Mouse (Mus musculus) heart, embryonic 16.5 days (tissue): ENCODE measurements around the gene Kdm4b. TPM values are rescaled to one million over a fixed set of nuclear protein-coding genes. Genes with fewer than 3 reads are reported as not detected.

Source experiments
- ATAC-seq: fragments of 200-750 bp; cut with Nextera tagmentation; replicated peaks from 2 replicates; pipeline ENCODE4 v1.8.0; 2017; ENCODE audit warnings: moderate number of reproducible peaks; ENCODE audit not compliant: insufficient read depth, low FRiP score; ENCODE audit errors: extremely low read depth
- H3K27ac ChIP-seq: fragments of 300-500 bp; sonication (generic); 2 replicates; pipeline ENCODE4 v1.5.1; 2014; ENCODE audit warnings: mild to moderate bottlenecking, low read length, control low read depth, moderate library complexity
- H3K27me3 ChIP-seq: fragments of 300-500 bp; sonication (generic); 2 replicates; pipeline ENCODE4 v1.6.1; 2014; ENCODE audit warnings: low read length, mixed read lengths; ENCODE audit not compliant: control insufficient read depth, insufficient read depth
- H3K36me3 ChIP-seq: fragments of 300-500 bp; sonication (generic); 2 replicates; pipeline ENCODE4 v1.6.1; 2014; ENCODE audit not compliant: control insufficient read depth, insufficient read depth
- H3K4me1 ChIP-seq: fragments of 300-500 bp; sonication (generic); 2 replicates; pipeline ENCODE4 v1.6.1; 2014; ENCODE audit warnings: low read length, mixed read lengths; ENCODE audit not compliant: control insufficient read depth, insufficient read depth
- H3K4me2 ChIP-seq: fragments of 300-500 bp; sonication (generic); 2 replicates; pipeline ENCODE4 v1.6.1; 2014; ENCODE audit warnings: low read depth, mild to moderate bottlenecking, control low read depth, low read length
- H3K4me3 ChIP-seq: fragments of 300-500 bp; sonication (generic); 2 replicates; pipeline ENCODE4 v1.5.1; 2014; ENCODE audit warnings: mild to moderate bottlenecking, control low read depth, low read length
- H3K9ac ChIP-seq: fragments of 300-500 bp; sonication (generic); 2 replicates; pipeline ENCODE4 v1.6.1; 2014; ENCODE audit warnings: low read length, control low read depth
- H3K9me3 ChIP-seq: fragments of 300-500 bp; sonication (generic); replicated peaks from 2 replicates; pipeline ENCODE4 v1.6.1; 2016; ENCODE audit warnings: low read length; ENCODE audit not compliant: control insufficient read depth
- WGBS: fragments of 180-500 bp; shearing (Covaris S2); extraction: QIAGEN DNeasy Blood & Tissue Kit; methylation state at CpG from one replicate; pipeline ENCODE4 v1.1.7; 2014; 5-methylcytosine and 5-hydroxymethylcytosine counted together
- polyA plus RNA-seq: library from polyadenylated mRNA; unstranded; fragments of >200 nt; fragmentation: Nextera tagmentation; extraction: Ambion mirVana; gene quantifications from 2 replicates; pipeline ENCODE4 v1.2.1, GENCODE M21; 2015

Gene Kdm4b
- polyA plus RNA-seq, 1 experiment from 2014 or later: 23.8 TPM

DNA sequence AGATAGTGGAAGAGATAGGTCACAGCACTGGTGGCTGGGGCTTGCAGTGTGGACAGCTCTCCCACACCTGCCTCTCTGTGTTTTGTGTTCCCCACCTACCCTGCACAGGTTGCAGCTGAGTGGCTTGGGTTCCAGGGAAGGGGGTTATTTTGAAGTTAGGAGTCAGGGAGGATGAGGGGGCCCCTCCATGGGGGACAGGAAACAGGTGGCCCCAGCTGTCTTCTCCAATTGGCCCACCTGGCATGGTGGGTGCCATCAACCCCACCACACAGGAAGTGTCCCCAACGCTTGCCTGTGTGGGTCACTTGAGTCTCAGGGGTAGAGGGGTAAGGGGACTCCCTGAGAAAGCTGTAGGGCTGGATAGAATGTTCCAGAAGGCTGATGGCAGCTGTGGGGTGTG lies 32.6 kb upstream of the Kdm4b start:
- Histone ChIP-seq H3K4me1 (peaks cover 18% of the 10 kb centered on the region), H3K9ac (no peak overlapping the region), H3K4me3 (no peak overlapping the region), H3K9me3 (no peaks in the 10 kb centered on the region), H3K4me2 (no peak overlapping the region), H3K27ac (peak overlapping the region; percentile 48; the same call in 1 of the 2 replicates), H3K27me3 (no peaks in the 10 kb centered on the region), H3K36me3 (no peaks in the 10 kb centered on the region)
- ATAC-seq: no peak
- WGBS: 74% methylated on average over 1 of the region's 1 CpGs

DNA sequence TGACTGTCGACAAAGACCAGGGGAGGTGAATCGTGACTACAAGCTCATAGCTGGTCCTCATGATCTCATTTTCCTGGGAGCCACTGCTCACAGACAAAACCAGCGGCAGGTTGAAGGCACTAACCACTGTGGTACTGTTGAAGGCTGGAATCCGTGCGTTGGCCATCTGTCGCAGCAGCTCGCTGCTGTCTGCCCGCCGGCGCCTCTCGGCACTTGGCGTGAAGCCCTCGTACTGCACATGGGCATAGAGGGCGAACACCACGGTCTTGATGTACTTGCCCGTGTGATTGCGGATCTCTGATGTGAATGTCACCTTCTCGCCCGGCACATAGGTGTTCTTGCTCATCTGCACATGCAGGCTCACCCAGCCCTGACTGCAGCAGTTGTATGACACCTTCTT lies 31.6 kb upstream of the Kdm4b start:
- no peaks in the 10 kb centered on the region for H3K36me3 ChIP-seq
- no peak for ATAC-seq
- H3K9me3 ChIP-seq: no peaks in the 10 kb centered on the region
- H3K27me3 ChIP-seq: no peaks in the 10 kb centered on the region
- H3K4me1 ChIP-seq: peaks cover 8% of the 10 kb centered on the region
- H3K27ac ChIP-seq: peak overlapping the region; percentile 48; the same call in 1 of the 2 replicates
- WGBS: 87% methylated on average over 19 of the region's 19 CpGs
- no peak overlapping the region for H3K4me2 ChIP-seq
- no peak overlapping the region for H3K4me3 ChIP-seq
- H3K9ac ChIP-seq: no peak overlapping the region

DNA sequence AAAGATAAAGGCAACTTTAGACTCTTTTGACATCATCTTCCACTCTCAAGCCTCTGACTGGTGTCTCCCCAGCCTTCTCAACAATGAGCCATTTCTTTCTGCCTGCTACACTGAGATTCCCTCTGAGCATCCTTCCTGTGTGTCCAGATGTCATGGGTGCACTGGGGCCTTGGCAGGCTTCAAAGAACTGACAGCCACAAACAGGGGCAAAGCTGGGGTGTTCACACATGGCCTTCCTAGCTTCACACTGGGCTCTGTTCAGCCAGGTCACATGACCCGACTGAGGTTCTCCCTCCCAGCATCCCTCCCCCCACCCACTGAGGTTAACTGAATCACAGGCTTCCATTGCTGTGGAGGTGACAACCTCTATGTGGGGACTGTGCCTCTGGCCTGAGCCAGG lies 29.7 kb upstream of the Kdm4b start:
- no peaks in the 10 kb centered on the region for H3K9me3 ChIP-seq
- H3K27ac ChIP-seq: no peak overlapping the region
- H3K27me3 ChIP-seq: no peaks in the 10 kb centered on the region
- peaks cover 4% of the 10 kb centered on the region for H3K4me1 ChIP-seq
- no peaks in the 10 kb centered on the region for H3K36me3 ChIP-seq
- H3K4me3 ChIP-seq: no peak overlapping the region
- H3K4me2 ChIP-seq: no peak overlapping the region
- ATAC-seq: no peak
- no peak overlapping the region for H3K9ac ChIP-seq
- 33% methylated on average over 1 of the region's 1 CpGs for WGBS

DNA sequence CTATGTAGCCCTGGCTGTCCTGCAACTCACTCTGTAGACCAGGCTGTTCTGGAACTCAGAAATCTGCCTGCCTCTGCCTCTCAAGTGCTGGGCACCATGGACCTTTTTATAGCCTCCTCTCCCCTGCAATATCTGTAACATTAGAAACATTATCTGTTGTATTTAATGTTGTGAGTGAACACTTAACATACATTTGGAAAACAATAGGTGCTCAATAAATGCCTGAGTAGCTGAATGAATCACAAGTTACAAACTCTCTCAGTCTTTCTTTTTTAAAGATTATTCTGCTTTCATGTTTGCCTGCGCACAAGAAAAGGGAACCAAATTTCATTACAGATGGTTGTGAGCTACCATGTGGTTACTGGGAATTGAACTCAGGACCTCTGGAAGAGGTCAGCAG lies 27.6 kb upstream of the Kdm4b start:
- no peak overlapping the region for H3K4me2 ChIP-seq
- ATAC-seq: no peak
- H3K27me3 ChIP-seq: no peaks in the 10 kb centered on the region
- H3K4me1 ChIP-seq: peaks cover 9% of the 10 kb centered on the region
- no peak overlapping the region for H3K9ac ChIP-seq
- WGBS: 92% methylated on average over 1 of the region's 1 CpGs
- H3K27ac ChIP-seq: no peak overlapping the region
- no peak overlapping the region for H3K4me3 ChIP-seq
- H3K36me3 ChIP-seq: no peaks in the 10 kb centered on the region
- no peaks in the 10 kb centered on the region for H3K9me3 ChIP-seq

DNA sequence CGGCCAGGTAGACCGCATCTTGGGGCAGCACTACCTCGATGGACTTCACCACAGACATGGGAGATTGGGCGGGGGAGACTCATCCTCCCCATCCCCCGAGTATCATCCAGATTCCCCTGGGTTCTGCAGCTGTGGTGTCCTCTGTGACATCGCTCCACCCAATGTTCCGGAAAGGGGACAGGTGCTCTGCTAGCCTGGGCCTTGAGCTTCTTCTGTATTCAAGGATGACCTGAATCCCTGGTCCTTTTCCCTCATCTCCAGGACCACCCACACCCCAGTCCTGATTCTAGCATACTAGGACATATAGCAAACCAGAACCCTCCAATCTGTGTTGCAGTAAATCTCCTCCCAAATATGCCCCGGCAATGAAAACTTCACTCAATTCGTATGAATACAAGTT lies 25.7 kb upstream of the Kdm4b start, which contains the start of gene Arrdc5:
Arrdc5 (minus strand) TSS at position 101 of the 400 bp plus-strand sequence.
- no peaks in the 10 kb centered on the region for H3K27me3 ChIP-seq
- no peak for ATAC-seq
- WGBS: 86% methylated on average over 9 of the region's 9 CpGs
- no peak within 1 kb of the TSS for H3K27ac ChIP-seq
- peaks cover 16% of the 10 kb centered on the region for H3K4me1 ChIP-seq
- no peak within 1 kb of the TSS for H3K4me3 ChIP-seq
- H3K36me3 ChIP-seq: no peaks in the 10 kb centered on the region
- no peaks in the 10 kb centered on the region for H3K9me3 ChIP-seq
- H3K9ac ChIP-seq: no peak within 1 kb of the TSS
- no peak within 1 kb of the TSS for H3K4me2 ChIP-seq

DNA sequence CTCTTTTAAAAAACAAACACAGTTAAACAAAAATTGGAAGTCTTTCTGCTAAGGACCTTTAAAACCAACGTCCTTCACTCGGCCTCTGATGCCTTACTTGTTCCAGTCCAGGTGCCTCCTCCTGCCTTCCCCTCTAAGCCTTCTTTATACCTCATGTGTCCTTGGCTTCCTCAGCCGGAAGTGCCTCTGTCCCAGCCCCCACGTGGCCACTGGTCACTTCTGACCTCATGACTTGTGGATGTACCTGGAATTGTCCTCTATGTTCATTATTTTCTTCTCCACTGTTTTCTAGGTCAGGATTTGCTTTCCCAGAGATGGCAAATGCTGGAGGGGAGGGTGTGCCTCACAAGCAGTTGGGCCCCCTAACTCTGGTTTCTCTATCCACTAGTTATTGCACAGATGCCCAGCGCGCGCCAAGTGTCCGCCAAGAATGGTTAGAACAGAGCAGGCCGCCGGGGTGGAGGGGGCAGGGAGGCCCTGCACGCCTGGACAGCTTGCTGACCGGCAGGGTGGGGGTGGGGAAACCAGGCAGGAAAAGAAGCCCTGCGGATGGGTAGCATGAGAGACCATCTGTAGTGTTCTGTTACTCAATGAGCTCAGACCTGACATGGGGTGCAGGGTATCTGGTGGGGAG lies 23.4 kb upstream of the Kdm4b start:
- peak overlapping the region; percentile 87 for H3K27ac ChIP-seq
- ATAC-seq: 0 out of 2 replicates have a peak, but pooled peaks have one; percentile 19
- 32% methylated on average over 13 of the region's 13 CpGs for WGBS
- peak overlapping the region; percentile 79; the same call in 1 of the 2 replicates for H3K4me3 ChIP-seq
- no peaks in the 10 kb centered on the region for H3K27me3 ChIP-seq
- H3K4me2 ChIP-seq: peak overlapping the region; percentile 99
- peaks cover 29% of the 10 kb centered on the region for H3K4me1 ChIP-seq
- peak overlapping the region; percentile 77 for H3K9ac ChIP-seq
- H3K36me3 ChIP-seq: peaks cover 2% of the 10 kb centered on the region
- H3K9me3 ChIP-seq: no peaks in the 10 kb centered on the region

DNA sequence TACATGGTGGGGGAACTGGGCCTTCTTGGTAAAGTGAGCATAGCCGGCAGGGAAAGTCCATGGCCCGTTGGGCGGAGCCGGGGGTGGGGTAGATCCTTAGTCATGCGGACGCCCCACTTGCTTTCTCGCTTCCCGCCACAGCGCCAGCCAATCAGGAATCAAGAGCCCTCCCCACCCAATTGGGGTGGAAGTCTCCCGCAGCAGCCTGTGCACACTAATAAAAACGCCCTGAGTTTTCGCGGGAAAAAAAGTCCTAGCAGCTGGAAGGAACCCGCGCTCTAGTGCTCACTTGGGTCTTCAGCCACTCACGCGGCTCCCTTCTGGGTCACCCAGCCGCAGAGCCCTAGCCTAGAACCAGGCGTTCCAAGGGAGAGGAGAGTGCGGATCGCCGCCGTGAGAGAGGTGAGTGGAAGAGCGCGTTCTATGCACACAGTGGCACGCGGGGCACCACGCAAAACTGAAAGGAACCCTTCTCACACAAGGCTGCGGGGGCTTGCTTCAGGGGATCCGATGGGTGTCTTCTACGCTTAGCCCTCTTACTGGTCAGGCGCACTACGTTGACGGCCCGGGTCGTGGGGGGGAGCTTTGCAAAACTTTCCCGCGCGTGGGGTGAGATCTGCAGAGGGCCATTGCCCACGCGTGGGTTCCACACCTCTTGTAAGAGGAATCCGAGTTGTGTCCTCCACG lies 22.6 kb upstream of the Kdm4b start, which contains the start of gene Uhrf1:
Uhrf1 (plus strand) TSS at position 162 of the 687 bp plus-strand sequence.
- Histone ChIP-seq H3K9me3 (no peaks in the 10 kb centered on the region), H3K27me3 (no peaks in the 10 kb centered on the region), H3K4me1 (peaks cover 29% of the 10 kb centered on the region), H3K4me3 (peak within 1 kb of the TSS; percentile 79), H3K36me3 (peaks cover 2% of the 10 kb centered on the region), H3K9ac (peak within 1 kb of the TSS; percentile 77), H3K27ac (peak within 1 kb of the TSS; percentile 87), H3K4me2 (peak within 1 kb of the TSS; percentile 99)
- under 1% methylated on average over 43 of the region's 43 CpGs for WGBS
- peak; percentile 81 for ATAC-seq

DNA sequence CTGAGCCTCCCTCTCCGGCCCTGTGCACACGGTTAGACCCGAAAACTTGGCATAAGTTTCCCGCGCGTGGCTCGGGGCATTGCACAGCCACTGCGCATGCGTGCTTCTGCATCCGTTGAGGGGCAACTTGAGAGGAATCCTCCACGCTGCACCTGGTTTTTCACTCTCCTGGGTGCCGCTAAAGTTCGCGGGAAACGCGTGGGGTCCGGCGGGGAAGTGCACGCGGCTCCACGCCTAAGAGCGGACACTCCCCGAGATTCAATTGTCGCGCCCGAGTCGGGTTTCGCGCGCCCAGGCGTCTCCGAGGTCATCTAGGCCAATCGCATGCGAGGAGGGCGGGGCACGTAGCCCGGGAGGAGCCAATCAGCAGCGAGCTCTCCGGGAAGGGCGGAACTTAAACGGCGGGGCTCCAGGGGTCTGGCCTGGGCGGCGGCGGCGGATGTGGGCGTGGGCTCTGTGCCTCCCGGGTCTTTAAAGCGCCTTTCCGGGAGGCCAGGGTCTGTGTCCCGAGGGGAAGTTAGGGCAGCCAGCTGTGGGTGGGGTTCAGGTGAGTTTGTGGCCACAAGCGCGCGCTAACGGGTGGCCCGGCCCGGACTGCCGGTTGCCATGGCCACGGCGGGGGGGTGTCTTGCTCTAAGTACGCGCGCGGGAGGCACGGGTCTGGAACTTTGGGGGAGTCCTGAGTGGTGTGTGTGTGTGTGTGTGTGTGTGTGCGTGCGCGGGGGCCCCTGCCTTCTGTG lies 21.8 kb upstream of the Kdm4b start:
- Histone ChIP-seq H3K4me1 (peaks cover 29% of the 10 kb centered on the region), H3K36me3 (peaks cover 5% of the 10 kb centered on the region), H3K27ac (peak overlapping the region; percentile 87), H3K27me3 (no peaks in the 10 kb centered on the region), H3K4me3 (peak overlapping the region; percentile 79), H3K9ac (peak overlapping the region; percentile 77), H3K4me2 (peak overlapping the region; percentile 99), H3K9me3 (no peaks in the 10 kb centered on the region)
- ATAC-seq: peak; percentile 91
- WGBS: under 1% methylated on average over 67 of the region's 68 CpGs
